Mouse (Mus musculus) small intestine, adult 2 months (tissue): ENCODE results near the gene 1700025G04Rik. TPM values are rescaled to one million over a fixed set of nuclear protein-coding genes. Genes with fewer than 3 reads are reported as not detected.

Experiments
- H3K27ac ChIP-seq: fragments of 200-500 bp; 2 replicates; pipeline ENCODE4 v1.5.1; 2012; ENCODE audit warnings: low read depth, low read length, control low read depth, inconsistent platforms; ENCODE audit not compliant: insufficient read depth
- H3K27me3 ChIP-seq: fragments of 200-500 bp; 2 replicates; pipeline ENCODE4 v1.6.1; 2012; ENCODE audit warnings: mild to moderate bottlenecking, moderate library complexity, low read length, inconsistent platforms; ENCODE audit not compliant: control insufficient read depth, insufficient read depth
- H3K36me3 ChIP-seq: fragments of 200-500 bp; 2 replicates; pipeline ENCODE4 v1.6.1; 2012; ENCODE audit warnings: mild to moderate bottlenecking, low read length, control low read depth, inconsistent platforms; ENCODE audit not compliant: control insufficient read depth, insufficient read depth
- H3K4me1 ChIP-seq: fragments of 200-500 bp; 2 replicates; pipeline ENCODE4 v1.6.1; 2012; ENCODE audit warnings: low read length, inconsistent platforms, mixed read lengths; ENCODE audit not compliant: control insufficient read depth, insufficient read depth, insufficient read length
- H3K4me3 ChIP-seq: fragments of 200-500 bp; 2 replicates; pipeline ENCODE4 v1.5.1; 2012; ENCODE audit warnings: low read depth, mild to moderate bottlenecking, control low read depth, inconsistent platforms, low read length, moderate library complexity
- CTCF ChIP-seq: fragments of 200-500 bp; IDR thresholded peaks from 2 replicates; pipeline ENCODE4 v1.5.1; 2012; ENCODE audit warnings: low read depth, mild to moderate bottlenecking, control low read depth, inconsistent platforms, low read length, moderate library complexity, mixed read lengths; ENCODE audit not compliant: insufficient replicate concordance, insufficient read length; ENCODE audit errors: extremely low read depth
- POLR2A ChIP-seq: fragments of 200-500 bp; IDR thresholded peaks from 2 replicates; pipeline ENCODE4 v1.6.1; 2012; ENCODE audit warnings: low read depth, mild to moderate bottlenecking, control low read depth, inconsistent platforms, low read length, moderate library complexity
- WGBS: fragments of 180-500 bp; shearing (Covaris S2); methylation state at CpG from one replicate; pipeline ENCODE4 v1.1.7; 2018; 5-methylcytosine and 5-hydroxymethylcytosine counted together
- polyA plus RNA-seq: library from polyadenylated mRNA; depleted of rRNA; stranded (reverse); fragments of >200 nt; gene quantifications from 2 replicates; pipeline ENCODE4 v1.2.3, GENCODE M21; 2012

1700025G04Rik gene
- polyA plus RNA-seq, 1 experiment, result 1.8 TPM

- Histone ChIP-seq H3K27ac (no peak overlapping the region), H3K4me1 (no peaks in the 10 kb centered on the region), H3K36me3 (no peaks in the 10 kb centered on the region), H3K27me3 (no peaks in the 10 kb centered on the region), H3K4me3 (no peak overlapping the region)
- WGBS, result 21% methylated on average over 4 of the region's 4 CpGs
- TF ChIP-seq CTCF (no peak), POLR2A (no peak)
Observed at GRCm38 (mm10) chr1:151878411-151878810, 211.5 kb downstream of the 1700025G04Rik start.

GRCm38 (mm10) chr1:151872971-151873370, 217.0 kb downstream of the 1700025G04Rik start:
- H3K36me3 ChIP-seq, result no peaks in the 10 kb centered on the region
- WGBS, result 67% methylated on average over 5 of the region's 5 CpGs
- H3K4me3 ChIP-seq, result no peak overlapping the region
- H3K27ac ChIP-seq, result no peak overlapping the region
- H3K27me3 ChIP-seq, result no peaks in the 10 kb centered on the region
- TF ChIP-seq POLR2A, result no peak
- TF ChIP-seq CTCF, result no peak
- H3K4me1 ChIP-seq, result no peaks in the 10 kb centered on the region

- 87% methylated on average over 6 of the region's 6 CpGs for WGBS
- Histone ChIP-seq H3K27ac (no peak overlapping the region), H3K27me3 (no peaks in the 10 kb centered on the region), H3K36me3 (no peaks in the 10 kb centered on the region), H3K4me3 (no peak overlapping the region), H3K4me1 (peaks cover 3% of the 10 kb centered on the region; the same call in 1 of the 2 replicates)
- no peak for TF ChIP-seq POLR2A
- TF ChIP-seq CTCF, result no peak
Observed at GRCm38 (mm10) chr1:151864326-151864725, 225.6 kb downstream of the 1700025G04Rik start.

- Histone ChIP-seq H3K27ac (0 out of 2 replicates have a peak overlapping the region, but pooled peaks have one; percentile 4), H3K27me3 (no peaks in the 10 kb centered on the region), H3K4me1 (peaks cover 3% of the 10 kb centered on the region; the same call in 1 of the 2 replicates), H3K4me3 (no peak overlapping the region), H3K36me3 (no peaks in the 10 kb centered on the region)
- 61% methylated on average over 12 of the region's 12 CpGs for WGBS
- TF ChIP-seq CTCF (no peak), POLR2A (no peak)
Observed at GRCm38 (mm10) chr1:151863797-151864147, 226.2 kb downstream of the 1700025G04Rik start.

- TF ChIP-seq CTCF (no peak), POLR2A (no peak)
- no peaks in the 10 kb centered on the region for H3K27me3 ChIP-seq
- H3K27ac ChIP-seq, result 0 out of 2 replicates have a peak overlapping the region, but pooled peaks have one; percentile 4
- no peaks in the 10 kb centered on the region for H3K36me3 ChIP-seq
- H3K4me1 ChIP-seq, result peaks cover 3% of the 10 kb centered on the region; the same call in 1 of the 2 replicates
- no peak overlapping the region for H3K4me3 ChIP-seq
- WGBS, result 75% methylated on average over 17 of the region's 17 CpGs
Observed at GRCm38 (mm10) chr1:151863135-151863796, 226.7 kb downstream of the 1700025G04Rik start.

- no peak for TF ChIP-seq POLR2A
- TF ChIP-seq CTCF, result no peak
- H3K36me3 ChIP-seq, result no peaks in the 10 kb centered on the region
- no peaks in the 10 kb centered on the region for H3K27me3 ChIP-seq
- peaks cover 3% of the 10 kb centered on the region; the same call in 1 of the 2 replicates for H3K4me1 ChIP-seq
- H3K4me3 ChIP-seq, result no peak overlapping the region
- 64% methylated on average over 8 of the region's 8 CpGs for WGBS
- no peak overlapping the region for H3K27ac ChIP-seq
Observed at GRCm38 (mm10) chr1:151862109-151862508, 227.8 kb downstream of the 1700025G04Rik start.

GRCm38 (mm10) chr1:151861334-151861995, 228.5 kb downstream of the 1700025G04Rik start:
- H3K36me3 ChIP-seq, result no peaks in the 10 kb centered on the region
- 54% methylated on average over 20 of the region's 20 CpGs for WGBS
- TF ChIP-seq POLR2A (no peak), CTCF (peak; percentile 14; the same call in 1 of the 2 replicates)
- peaks cover 3% of the 10 kb centered on the region; the same call in 1 of the 2 replicates for H3K4me1 ChIP-seq
- no peaks in the 10 kb centered on the region for H3K27me3 ChIP-seq
- no peak overlapping the region for H3K27ac ChIP-seq
- H3K4me3 ChIP-seq, result no peak overlapping the region
